Mouse (Mus musculus) stomach, postnatal 0 days (tissue): ENCODE measurements around the gene Colq.

Experiments used
- CTCF ChIP-seq: IDR thresholded peaks from 2 replicates; pipeline ENCODE4 v1.5.1; 2016; ENCODE audit warnings: antibody characterized with exemption, low read depth, mild to moderate bottlenecking, moderate library complexity
- EP300 ChIP-seq: optimal IDR thresholded peaks from 2 replicates; pipeline ENCODE3; 2016; ENCODE audit warnings: antibody characterized with exemption

DNA sequence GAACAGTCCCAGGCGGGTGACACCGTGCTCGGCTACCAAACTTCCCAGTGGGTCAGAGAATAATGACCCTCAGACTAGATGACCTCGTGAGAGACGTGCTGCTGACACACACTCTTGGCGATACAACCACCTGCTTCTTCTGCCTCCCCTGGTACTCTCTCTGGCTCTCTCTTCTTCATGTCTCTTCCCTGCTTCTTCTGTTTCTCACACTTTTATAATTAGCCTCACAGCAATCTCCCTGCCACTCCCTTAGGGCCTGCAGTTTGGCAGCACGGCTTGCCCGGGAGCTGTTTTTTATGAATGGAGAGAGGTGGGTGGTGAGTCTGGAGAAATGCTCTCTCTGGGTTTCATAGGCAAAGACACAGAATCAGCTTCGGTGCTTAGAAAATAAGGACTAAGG, 15.3 kb downstream of the Colq start:
- TF ChIP-seq CTCF (no peak), EP300 (no peak)
